In the genomic region with DNA sequence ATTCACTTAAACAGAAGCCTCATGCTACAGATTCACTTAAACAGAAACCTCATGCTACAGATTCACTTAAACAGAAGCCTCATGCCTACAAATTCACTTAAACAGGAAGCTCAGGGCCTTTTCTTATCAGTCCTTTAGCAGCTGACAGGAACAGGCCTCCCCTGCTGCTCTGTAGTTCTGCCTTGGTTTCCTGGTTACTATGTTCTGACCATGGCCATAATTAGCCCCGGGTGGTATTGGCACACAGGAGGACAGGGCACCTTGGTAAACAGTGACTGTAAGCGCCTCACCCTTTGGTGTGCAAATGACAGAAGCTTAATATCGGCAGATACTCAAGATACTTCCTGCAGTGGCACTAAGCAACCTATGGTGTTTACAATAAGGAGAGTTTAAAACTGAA, we compare ENCODE assay signal across 11 mouse cellular contexts. TPM values are rescaled to one million over a fixed set of nuclear protein-coding genes. Genes with fewer than 3 reads are reported as not detected.
DNase-seq lines count a peak whose midpoint lies in the region; ATAC-seq and TF ChIP-seq lines count a peak whose summit lies in the region.
"Had no signal": no experiment of that assay in that cellular context is flagged by ENCODE, and none has a peak within 500 bp of the region (broad histone marks: within the 10 kb centered on the region; RNA-seq: fewer than 3 reads in every experiment).

No protein-coding gene starts in this region.

- no peaks in the 10 kb centered on the region for H3K36me3 ChIP-seq in lung, embryonic 14.5 days (ENCODE audit: insufficient read depth)
- H3K36me3 ChIP-seq in intestine, embryonic 15.5 days, result no peaks in the 10 kb centered on the region
- H3K36me3 ChIP-seq in splenic B cell, adult 2 months (ENCODE audit: control insufficient read depth, insufficient read depth, low read length, poor library complexity, severe bottlenecking), result peaks cover 3% of the 10 kb centered on the region

- WGBS in lung, embryonic 14.5 days, result 53% methylated on average over 3 of the region's 3 CpGs
- 44% methylated on average over 3 of the region's 3 CpGs for WGBS in intestine, embryonic 15.5 days

- no peaks in the 10 kb centered on the region for H3K9me3 ChIP-seq in lung, embryonic 14.5 days (ENCODE audit: low read depth, low read length)
- H3K9me3 ChIP-seq in intestine, embryonic 15.5 days, result no peaks in the 10 kb centered on the region

- no peak overlapping the region for H3K27ac ChIP-seq in lung, embryonic 14.5 days (ENCODE audit: low read depth)
- H3K27ac ChIP-seq in intestine, embryonic 15.5 days, result no peak overlapping the region
- H3K27ac ChIP-seq: hindbrain, postnatal 0 days had no signal

- no peak overlapping the region for H3K9ac ChIP-seq in lung, embryonic 14.5 days
- no peak overlapping the region for H3K9ac ChIP-seq in intestine, embryonic 15.5 days

- H3K4me3 ChIP-seq in lung, embryonic 14.5 days (ENCODE audit: low read depth, low read length), result no peak overlapping the region
- no peak overlapping the region for H3K4me3 ChIP-seq in intestine, embryonic 15.5 days (replicated peaks)

- peaks cover 7% of the 10 kb centered on the region for H3K4me1 ChIP-seq in lung, embryonic 14.5 days (ENCODE audit: insufficient read depth)
- peaks cover 8% of the 10 kb centered on the region; the same call in 1 of the 2 replicates for H3K4me1 ChIP-seq in intestine, embryonic 15.5 days (replicated peaks)

- no peak for TF ChIP-seq CTCF in lung, embryonic 14.5 days (IDR thresholded peaks at IDR 0.05; ENCODE audit: low read depth)

- ATAC-seq in lung, embryonic 14.5 days (ENCODE audit: insufficient read depth), result no peak
- peak; percentile 70; the same call in 1 of the 2 replicates for ATAC-seq in intestine, embryonic 15.5 days
- no peak for ATAC-seq in erythroblast, adult 5-6 weeks (replicated peaks; ENCODE audit: low FRiP score, poor library complexity, severe bottlenecking)
- ATAC-seq: hindbrain, postnatal 0 days had no signal

- peak; percentile 20 for DNase-seq in lung, embryonic 14.5 days
- DNase-seq in lung, postnatal 10 days, result no peak
- DNase-seq in adipocyte (ENCODE audit: low spot score), result peak; percentile 18
- peak; percentile 41 for DNase-seq in splenic B cell, adult 2 months (ENCODE audit: low read depth, low spot score)
- DNase-seq in cerebellum, postnatal 10 days, result no peak
- no peak for DNase-seq in spleen, postnatal 14 days (ENCODE audit: low spot score in 2 of 2)
- DNase-seq: cerebellum, adult 18-20 months; thymus, postnatal 36 days had no signal

- no peaks in the 10 kb centered on the region for H3K27me3 ChIP-seq in lung, embryonic 14.5 days (ENCODE audit: insufficient read depth, low read length)
- no peaks in the 10 kb centered on the region for H3K27me3 ChIP-seq in intestine, embryonic 15.5 days (replicated peaks)
- no peaks in the 10 kb centered on the region; the same call in 1 of the 2 replicates for H3K27me3 ChIP-seq in splenic B cell, adult 2 months (ENCODE audit: control insufficient read depth, insufficient read depth, low read length, poor library complexity, severe bottlenecking)

- no peak overlapping the region for H3K4me2 ChIP-seq in lung, embryonic 14.5 days
- H3K4me2 ChIP-seq in intestine, embryonic 15.5 days (replicated peaks), result no peak overlapping the region

RNA-seq across cellular contexts. Expression of a gene that starts 48.9 kb away (rescaled TPM):
- 64.8 and 74.4 TPM in 2 replicates for polyA plus RNA-seq in lung, embryonic 14.5 days (2014; fragmentation: Nextera tagmentation; extraction: Ambion mirVana)
- polyA plus RNA-seq in intestine, embryonic 15.5 days (2015; fragmentation: Nextera tagmentation; extraction: Ambion mirVana), result 62.9 and 63.8 TPM in 2 replicates
- total RNA-seq in erythroblast, adult 5-6 weeks (2015; ENCODE audit: low replicate concordance), result 13.4 and 21.1 TPM in 2 replicates
- 8.4 and 11.4 TPM in 2 replicates for total RNA-seq in erythroblast, adult 5-6 weeks (2017; ENCODE audit: low replicate concordance)

RNA-seq across cellular contexts. Expression of a gene that starts 49.1 kb away (rescaled TPM):
- polyA plus RNA-seq in lung, embryonic 14.5 days (2014; fragmentation: Nextera tagmentation; extraction: Ambion mirVana), result 36.0 and 38.3 TPM in 2 replicates
- 26.3 and 26.5 TPM in 2 replicates for polyA plus RNA-seq in intestine, embryonic 15.5 days (2015; fragmentation: Nextera tagmentation; extraction: Ambion mirVana)
- total RNA-seq in erythroblast, adult 5-6 weeks (2015; ENCODE audit: low replicate concordance), result 21.7 and 28.1 TPM in 2 replicates
- total RNA-seq in erythroblast, adult 5-6 weeks (2017; ENCODE audit: low replicate concordance), result 7.1 and 8.9 TPM in 2 replicates

Comparison
In these comparisons a context has a peak if more than half of its experiments do, and no peak if none do; other contexts are left out.
1. DNase-seq: peak in lung, embryonic 14.5 days (single experiment), adipocyte (single experiment) and splenic B cell, adult 2 months (single experiment); none in lung, postnatal 10 days (single experiment), cerebellum, postnatal 10 days (0 of 2) and spleen, postnatal 14 days (0 of 2).